Mouse (Mus musculus): ENCODE measurements around the gene Glcci1.

- TF ChIP-seq CTCF (IDR thresholded peaks at IDR 0.05; ENCODE audit: low read depth) (no peak), EP300 (IDR thresholded peaks at IDR 0.05; ENCODE audit: low read depth) (no peak)
Measured at GRCm38 (mm10) chr6:8638122-8638521, 128.7 kb downstream of the Glcci1 start.
